19 mouse cellular contexts compared by ENCODE assay signal in the genomic region with DNA sequence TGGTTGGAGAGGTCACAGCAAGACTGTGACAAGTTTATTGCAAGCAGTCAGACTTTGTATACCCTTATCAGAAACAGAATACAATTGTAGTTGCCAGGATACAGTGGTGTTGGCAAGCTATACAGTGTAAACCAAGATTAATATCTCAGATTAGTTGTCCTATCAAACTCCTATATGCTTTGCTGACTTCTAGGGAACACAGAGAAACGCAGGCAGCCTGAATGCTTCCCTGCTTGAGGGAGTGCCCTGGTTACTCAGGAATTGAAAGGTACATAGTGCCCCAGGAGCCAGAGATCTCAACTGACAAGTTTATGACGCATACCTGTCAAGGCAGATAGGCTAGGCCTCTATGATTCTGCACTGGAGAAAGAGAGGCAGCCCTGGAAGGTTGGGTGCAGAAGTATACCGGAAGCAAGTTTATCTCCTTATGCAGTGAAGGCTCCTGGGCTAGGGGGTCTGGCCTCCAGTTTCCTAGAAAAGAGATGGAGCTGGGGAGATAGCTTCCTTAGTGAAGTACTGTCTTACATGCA. TPM values are rescaled to one million over a fixed set of nuclear protein-coding genes. Genes with fewer than 3 reads are reported as not detected.
DNase-seq lines count a peak whose midpoint lies in the region; ATAC-seq and TF ChIP-seq lines count a peak whose summit lies in the region.
"Had no signal": no experiment of that assay in that cellular context is flagged by ENCODE, and none has a peak within 500 bp of the region (broad histone marks: within the 10 kb centered on the region; RNA-seq: fewer than 3 reads in every experiment).

No protein-coding gene starts in this region.

- no peaks in the 10 kb centered on the region for H3K36me3 ChIP-seq in kidney, postnatal 0 days (ENCODE audit: insufficient read depth, low read length)
- 0 out of 2 replicates have a peak, but pooled peaks cover 2% of the 10 kb centered on the region for H3K36me3 ChIP-seq in liver, embryonic 12.5 days
- H3K36me3 ChIP-seq in stomach, embryonic 15.5 days: no peaks in the 10 kb centered on the region
- H3K36me3 ChIP-seq: limb, embryonic 15.5 days had no signal

- no peak for TF ChIP-seq CTCF in kidney, postnatal 0 days (IDR thresholded peaks at IDR 0.05; ENCODE audit: low read depth)

- H3K9me3 ChIP-seq in kidney, postnatal 0 days (replicated peaks; ENCODE audit: low read length): no peaks in the 10 kb centered on the region
- no peaks in the 10 kb centered on the region for H3K9me3 ChIP-seq in liver, embryonic 12.5 days (replicated peaks)
- no peaks in the 10 kb centered on the region for H3K9me3 ChIP-seq in stomach, embryonic 15.5 days
- H3K9me3 ChIP-seq: embryonic facial prominence, embryonic 13.5 days; forebrain, embryonic 10.5 days; limb, embryonic 15.5 days; megakaryocyte, embryonic 14.5 days had no signal

- DNase-seq in kidney, postnatal 0 days (ENCODE audit: low spot score): peak; percentile 28
- DNase-seq in kidney, adult 18-20 months: no peak
- peak; percentile 82 for DNase-seq in c-Kit-positive CD71-positive TER-119-negative erythroid progenitor cells, embryonic 14.5 days (ENCODE audit: low read depth)
- DNase-seq in frontal cortex, postnatal 36 days (ENCODE audit: low spot score in 2 of 2): no peak
- DNase-seq in gastrocnemius, postnatal 14 days: no peak
- DNase-seq: adrenal gland, postnatal 25 days; cerebellum, adult 11 months; cerebellum, postnatal 36 days; heart, adult 18-20 months; heart, postnatal 10 days had no signal

- H3K4me3 ChIP-seq in kidney, postnatal 0 days (replicated peaks; ENCODE audit: low read depth, low read length): no peak overlapping the region
- no peak overlapping the region for H3K4me3 ChIP-seq in liver, embryonic 12.5 days
- no peak overlapping the region for H3K4me3 ChIP-seq in stomach, embryonic 15.5 days (replicated peaks)
- H3K4me3 ChIP-seq: embryonic facial prominence, embryonic 13.5 days; forebrain, embryonic 10.5 days; left cerebral cortex, adult 2 months; limb, embryonic 15.5 days; megakaryocyte, embryonic 14.5 days had no signal

- ATAC-seq in kidney, postnatal 0 days (replicated peaks; ENCODE audit: low FRiP score, low read depth): peak; percentile 52; the same call in 1 of the 2 replicates
- ATAC-seq in liver, embryonic 12.5 days: peak; percentile 87
- peak; percentile 82 for ATAC-seq in stomach, embryonic 15.5 days (ENCODE audit: insufficient read depth, low FRiP score, low read depth)
- ATAC-seq: hindbrain, postnatal 0 days had no signal

- H3K4me1 ChIP-seq in kidney, postnatal 0 days (replicated peaks; ENCODE audit: insufficient read depth, low read length): no peaks in the 10 kb centered on the region
- peaks cover 44% of the 10 kb centered on the region for H3K4me1 ChIP-seq in liver, embryonic 12.5 days
- no peaks in the 10 kb centered on the region for H3K4me1 ChIP-seq in stomach, embryonic 15.5 days
- H3K4me1 ChIP-seq: embryonic facial prominence, embryonic 13.5 days; forebrain, embryonic 10.5 days; limb, embryonic 15.5 days had no signal

- no peaks in the 10 kb centered on the region for H3K27me3 ChIP-seq in kidney, postnatal 0 days (ENCODE audit: insufficient read depth, low read length)
- no peaks in the 10 kb centered on the region for H3K27me3 ChIP-seq in liver, embryonic 12.5 days (replicated peaks)
- H3K27me3 ChIP-seq in stomach, embryonic 15.5 days (replicated peaks): no peaks in the 10 kb centered on the region
- H3K27me3 ChIP-seq: embryonic facial prominence, embryonic 13.5 days; limb, embryonic 15.5 days; megakaryocyte, embryonic 14.5 days had no signal

- H3K9ac ChIP-seq in kidney, postnatal 0 days (ENCODE audit: low read depth, low read length): no peak overlapping the region
- peak overlapping the region; percentile 31; the same call in 1 of the 2 replicates for H3K9ac ChIP-seq in liver, embryonic 12.5 days
- H3K9ac ChIP-seq in stomach, embryonic 15.5 days: no peak overlapping the region
- H3K9ac ChIP-seq: embryonic facial prominence, embryonic 13.5 days; limb, embryonic 15.5 days had no signal

- no peak overlapping the region for H3K4me2 ChIP-seq in kidney, postnatal 0 days (ENCODE audit: low read length)
- peak overlapping the region; percentile 34 for H3K4me2 ChIP-seq in liver, embryonic 12.5 days
- H3K4me2 ChIP-seq in stomach, embryonic 15.5 days: no peak overlapping the region
- H3K4me2 ChIP-seq: embryonic facial prominence, embryonic 13.5 days; limb, embryonic 15.5 days had no signal

- H3K27ac ChIP-seq in kidney, postnatal 0 days: no peak overlapping the region
- peak overlapping the region; percentile 71 for H3K27ac ChIP-seq in liver, embryonic 12.5 days
- H3K27ac ChIP-seq in stomach, embryonic 15.5 days: peak overlapping the region; percentile 74
- H3K27ac ChIP-seq: embryonic facial prominence, embryonic 13.5 days; forebrain, embryonic 10.5 days; hindbrain, postnatal 0 days; left cerebral cortex, adult 2 months; limb, embryonic 15.5 days had no signal

- 55% methylated on average over 3 of the region's 3 CpGs for WGBS in kidney, postnatal 0 days
- WGBS in liver, embryonic 12.5 days (ENCODE audit: insufficient replicate concordance): 24% methylated on average over 3 of the region's 3 CpGs
- WGBS in stomach, embryonic 15.5 days: 57% methylated on average over 3 of the region's 3 CpGs

- intact Hi-C loops in gastrocnemius, postnatal 14 days (cut with DNase I; ENCODE audit: low total_unique reads): no loop called here

RNA-seq across cellular contexts. Expression of a gene that starts 18.3 kb away (rescaled TPM):
- 355 and 383 TPM in 2 replicates for polyA plus RNA-seq in kidney, postnatal 0 days (2015; fragmentation: Nextera tagmentation; extraction: Ambion mirVana)
- polyA plus RNA-seq in liver, embryonic 12.5 days (2016; fragmentation: Nextera tagmentation; extraction: Ambion mirVana): 194 and 198 TPM in 2 replicates
- 264 and 310 TPM in 2 replicates for polyA plus RNA-seq in stomach, embryonic 15.5 days (2015; fragmentation: Nextera tagmentation; extraction: Ambion mirVana)
- total RNA-seq in gastrocnemius, postnatal 14 days (2021): 100 to 1,000 TPM; 298 to 320 TPM

RNA-seq across cellular contexts. Expression of a gene that starts 42.1 kb away (rescaled TPM):
- polyA plus RNA-seq in kidney, postnatal 0 days (2015; fragmentation: Nextera tagmentation; extraction: Ambion mirVana): 36.7 and 43.6 TPM in 2 replicates
- 35.7 and 41.3 TPM in 2 replicates for polyA plus RNA-seq in liver, embryonic 12.5 days (2016; fragmentation: Nextera tagmentation; extraction: Ambion mirVana)
- polyA plus RNA-seq in stomach, embryonic 15.5 days (2015; fragmentation: Nextera tagmentation; extraction: Ambion mirVana): 42.2 and 48.1 TPM in 2 replicates
- 1 to 10 TPM; 6.1 to 9.7 TPM for total RNA-seq in gastrocnemius, postnatal 14 days (2021)

RNA-seq across cellular contexts. Expression of a gene that starts 55.7 kb away (rescaled TPM):
- polyA plus RNA-seq in kidney, postnatal 0 days (2015; fragmentation: Nextera tagmentation; extraction: Ambion mirVana): 0.26 TPM in 1 of 2 replicates, not detected in the other
- polyA plus RNA-seq in liver, embryonic 12.5 days (2016; fragmentation: Nextera tagmentation; extraction: Ambion mirVana): not detected in 2 replicates
- not detected in 2 replicates for polyA plus RNA-seq in stomach, embryonic 15.5 days (2015; fragmentation: Nextera tagmentation; extraction: Ambion mirVana)
- 10 to 100 TPM; 34.8 to 38.0 TPM for total RNA-seq in gastrocnemius, postnatal 14 days (2021)
- total RNA-seq: adrenal gland, postnatal 25 days; hindbrain, postnatal 0 days; left cerebral cortex, adult 2 months; neutrophil, adult 5-6 weeks had no signal
- polyA plus RNA-seq: forebrain, embryonic 10.5 days had no signal

RNA-seq across cellular contexts. Expression of a gene that starts 56.4 kb away (rescaled TPM):
- polyA plus RNA-seq in kidney, postnatal 0 days (2015; fragmentation: Nextera tagmentation; extraction: Ambion mirVana): 8.1 and 8.5 TPM in 2 replicates
- 4.1 and 5.3 TPM in 2 replicates for polyA plus RNA-seq in liver, embryonic 12.5 days (2016; fragmentation: Nextera tagmentation; extraction: Ambion mirVana)
- 11.1 and 12.0 TPM in 2 replicates for polyA plus RNA-seq in stomach, embryonic 15.5 days (2015; fragmentation: Nextera tagmentation; extraction: Ambion mirVana)
- 10 to 100 TPM; 23.7 to 25.7 TPM for total RNA-seq in gastrocnemius, postnatal 14 days (2021)

Comparison
In these comparisons a context has a peak if more than half of its experiments do, and no peak if none do; other contexts are left out.
1. DNase-seq: peak in kidney, postnatal 0 days (single experiment) and c-Kit-positive CD71-positive TER-119-negative erythroid progenitor cells, embryonic 14.5 days (single experiment); none in kidney, adult 18-20 months (single experiment), frontal cortex, postnatal 36 days (0 of 2) and gastrocnemius, postnatal 14 days (single experiment).
2. Peak in every context shown above with its lines, with median percentiles within 50 percentile points of each other: ATAC-seq.